In genomic region chr5:134232111-134232510, GRCm38 (mm10) we compare ENCODE assay signal across 7 mouse cellular contexts. TPM values are rescaled to one million over a fixed set of nuclear protein-coding genes. Genes with fewer than 3 reads are reported as not detected.
DNase-seq lines count a peak whose midpoint lies in the region; ATAC-seq and TF ChIP-seq lines count a peak whose summit lies in the region.

No protein-coding gene starts in this region.

- peak; percentile 86 for DNase-seq in CD4-positive helper T cell, adult 2 months (ENCODE audit: low read depth, low spot score)
- peak; percentile 63 for DNase-seq in G1E (ENCODE audit: low spot score)
- no peak for DNase-seq in liver, embryonic 11.5 days (ENCODE audit: low spot score)
- peak; percentile 73 to 75 for DNase-seq in natural killer cell, adult 2 months (ENCODE audit: low spot score in 2 of 2)
- no peak for DNase-seq in ovary, postnatal 36 days (ENCODE audit: low spot score)
- DNase-seq in gastrocnemius, postnatal 4 days (ENCODE audit: low spot score in 2 of 2) = no peak

- peak overlapping the region; percentile 11; the same call in 1 of the 2 replicates for H3K27ac ChIP-seq in liver, embryonic 11.5 days (ENCODE audit: low read depth, low read length)
- no peak overlapping the region for H3K27ac ChIP-seq in midbrain, embryonic 13.5 days

- ATAC-seq in G1E (ENCODE audit: extremely low read depth, insufficient number of reproducible peaks, low FRiP score, poor library complexity, severe bottlenecking) = peak; percentile 31; the same call in 1 of the 2 replicates
- no peak; the same call in 1 of the 2 replicates for ATAC-seq in liver, embryonic 11.5 days (replicated peaks; ENCODE audit: low FRiP score)
- ATAC-seq in midbrain, embryonic 13.5 days = no peak

- H3K9me3 ChIP-seq in G1E (replicated peaks) = no peaks in the 10 kb centered on the region
- H3K9me3 ChIP-seq in liver, embryonic 11.5 days (ENCODE audit: control insufficient read depth, low read length) = no peaks in the 10 kb centered on the region
- no peaks in the 10 kb centered on the region for H3K9me3 ChIP-seq in midbrain, embryonic 13.5 days

- peaks cover 27% of the 10 kb centered on the region for H3K36me3 ChIP-seq in G1E (replicated peaks)
- H3K36me3 ChIP-seq in liver, embryonic 11.5 days (ENCODE audit: control insufficient read depth, insufficient read depth, low read length) = peaks cover 13% of the 10 kb centered on the region
- peaks cover 19% of the 10 kb centered on the region for H3K36me3 ChIP-seq in midbrain, embryonic 13.5 days

- H3K4me2 ChIP-seq in liver, embryonic 11.5 days = peak overlapping the region; percentile 25
- H3K4me2 ChIP-seq in midbrain, embryonic 13.5 days (replicated peaks) = no peak overlapping the region

- H3K27me3 ChIP-seq in G1E (ENCODE audit: insufficient read depth, low read length) = peaks cover under 1% of the 10 kb centered on the region; the same call in 1 of the 2 replicates
- no peaks in the 10 kb centered on the region for H3K27me3 ChIP-seq in liver, embryonic 11.5 days (replicated peaks; ENCODE audit: control insufficient read depth, insufficient read depth, low read length)
- no peaks in the 10 kb centered on the region for H3K27me3 ChIP-seq in midbrain, embryonic 13.5 days

- TF ChIP-seq CTCF in G1E (IDR thresholded peaks at IDR 0.05; ENCODE audit: low read depth, low read length) = no peak

- peak overlapping the region; percentile 8; the same call in 1 of the 2 replicates for H3K4me3 ChIP-seq in G1E (ENCODE audit: low read depth, low read length)
- H3K4me3 ChIP-seq in liver, embryonic 11.5 days (ENCODE audit: low read depth, low read length) = no peak overlapping the region
- no peak overlapping the region for H3K4me3 ChIP-seq in midbrain, embryonic 13.5 days (replicated peaks)

- peaks cover 86% of the 10 kb centered on the region for H3K4me1 ChIP-seq in G1E (ENCODE audit: insufficient read depth, low read depth, low read length)
- peaks cover 30% of the 10 kb centered on the region for H3K4me1 ChIP-seq in liver, embryonic 11.5 days (replicated peaks; ENCODE audit: control insufficient read depth, insufficient read depth, low read length)
- peaks cover 27% of the 10 kb centered on the region for H3K4me1 ChIP-seq in midbrain, embryonic 13.5 days (replicated peaks)

- no peak overlapping the region for H3K9ac ChIP-seq in liver, embryonic 11.5 days (ENCODE audit: low read depth, low read length)
- no peak overlapping the region for H3K9ac ChIP-seq in midbrain, embryonic 13.5 days (replicated peaks)

- WGBS in liver, embryonic 11.5 days = 27% methylated on average over 6 of the region's 6 CpGs
- WGBS in midbrain, embryonic 13.5 days = 86% methylated on average over 6 of the region's 6 CpGs

RNA-seq across cellular contexts. Expression of gene Ncf1, which starts 2.7 kb away (rescaled TPM):
- total RNA-seq in G1E (2014; fragmentation: Nextera tagmentation) (20.7 and 22.0 TPM in 2 replicates), G1E (2017) (2.0 and 3.0 TPM in 2 replicates)
- 27.8 and 29.9 TPM in 2 replicates for polyA plus RNA-seq in G1E (2012)
- polyA plus RNA-seq in liver, embryonic 11.5 days (2014; fragmentation: Nextera tagmentation; extraction: Ambion mirVana) = 9.3 and 11.7 TPM in 2 replicates
- polyA plus RNA-seq in midbrain, embryonic 13.5 days (2015; fragmentation: Nextera tagmentation; extraction: Ambion mirVana) = 1.6 and 2.3 TPM in 2 replicates
- total RNA-seq in gastrocnemius, postnatal 4 days (2021) = 1 to 10 TPM; 6.4 to 7.7 TPM

RNA-seq across cellular contexts. Expression of gene Gtf2ird2, which starts 48.3 kb away (rescaled TPM):
- 9.2 and 9.7 TPM in 2 replicates for total RNA-seq in G1E (2014; fragmentation: Nextera tagmentation)
- 5.6 and 10.8 TPM in 2 replicates for total RNA-seq in G1E (2017)
- polyA plus RNA-seq in G1E (2012) = 3.3 and 4.5 TPM in 2 replicates
- 5.1 and 5.9 TPM in 2 replicates for polyA plus RNA-seq in liver, embryonic 11.5 days (2014; fragmentation: Nextera tagmentation; extraction: Ambion mirVana)
- polyA plus RNA-seq in midbrain, embryonic 13.5 days (2015; fragmentation: Nextera tagmentation; extraction: Ambion mirVana) = 15.1 and 15.7 TPM in 2 replicates
- total RNA-seq in gastrocnemius, postnatal 4 days (2021) = 10 to 100 TPM in 1 of 2 experiments, 1 to 10 TPM in 1; 9.8 to 10.3 TPM

RNA-seq across cellular contexts. Expression of gene Rcc1l, which starts 55.5 kb away (rescaled TPM):
- total RNA-seq in G1E (2014; fragmentation: Nextera tagmentation) (12.6 and 13.6 TPM in 2 replicates), G1E (2017) (9.2 and 9.8 TPM in 2 replicates)
- polyA plus RNA-seq in G1E (2012) = 16.0 and 17.1 TPM in 2 replicates
- polyA plus RNA-seq in liver, embryonic 11.5 days (2014; fragmentation: Nextera tagmentation; extraction: Ambion mirVana) = 39.1 and 43.8 TPM in 2 replicates
- 18.4 and 20.8 TPM in 2 replicates for polyA plus RNA-seq in midbrain, embryonic 13.5 days (2015; fragmentation: Nextera tagmentation; extraction: Ambion mirVana)
- total RNA-seq in gastrocnemius, postnatal 4 days (2021) = 10 to 100 TPM; 18.7 to 23.8 TPM

Comparison
In these comparisons a context has a peak if more than half of its experiments do, and no peak if none do; other contexts are left out.
1. DNase-seq: peak in CD4-positive helper T cell, adult 2 months (single experiment), G1E (single experiment) and natural killer cell, adult 2 months (2 of 2); none in liver, embryonic 11.5 days (single experiment), ovary, postnatal 36 days (single experiment) and gastrocnemius, postnatal 4 days (0 of 2).